Mouse (Mus musculus) megakaryocyte, embryonic 14.5 days (primary cell): ENCODE results near the gene Gm20388.

Experiments used
- FLI1 ChIP-seq: IDR thresholded peaks from 2 replicates; pipeline ENCODE4 v1.6.1; 2012; ENCODE audit warnings: low read length, inconsistent platforms, mixed read lengths
- GATA1 ChIP-seq: IDR thresholded peaks from 3 replicates; pipeline ENCODE4 v1.6.1; 2012; ENCODE audit warnings: mixed read lengths, low read length, inconsistent platforms, borderline replicate concordance

DNA sequence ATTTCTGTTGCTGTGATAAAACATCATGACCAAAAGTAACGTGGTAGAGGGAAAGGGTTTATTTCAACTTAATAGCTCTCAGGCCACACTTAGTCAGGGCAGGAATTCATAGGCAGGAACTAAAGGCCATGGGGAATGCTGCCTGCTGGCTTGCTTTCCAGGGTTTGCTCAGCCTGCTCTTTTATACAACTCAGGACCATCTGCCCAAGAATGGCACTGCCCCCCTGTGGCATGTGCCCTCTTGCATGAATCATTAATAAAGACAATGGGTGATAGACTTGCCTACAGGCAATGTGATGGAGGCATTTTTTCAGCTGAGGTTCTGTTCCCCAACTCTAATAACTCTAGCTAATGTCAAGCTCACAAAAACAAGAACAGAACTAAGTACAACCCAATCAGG is 4131.6 kb downstream of the Gm20388 start:
- TF ChIP-seq GATA1 (no peak), FLI1 (no peak)
